Mouse (Mus musculus): ENCODE results near the gene Slc7a5. TPM values are rescaled to one million over a fixed set of nuclear protein-coding genes. Genes with fewer than 3 reads are reported as not detected.

The Slc7a5 gene
- polyA plus RNA-seq, 1 experiment from 2014 or later: 164 TPM

DNA sequence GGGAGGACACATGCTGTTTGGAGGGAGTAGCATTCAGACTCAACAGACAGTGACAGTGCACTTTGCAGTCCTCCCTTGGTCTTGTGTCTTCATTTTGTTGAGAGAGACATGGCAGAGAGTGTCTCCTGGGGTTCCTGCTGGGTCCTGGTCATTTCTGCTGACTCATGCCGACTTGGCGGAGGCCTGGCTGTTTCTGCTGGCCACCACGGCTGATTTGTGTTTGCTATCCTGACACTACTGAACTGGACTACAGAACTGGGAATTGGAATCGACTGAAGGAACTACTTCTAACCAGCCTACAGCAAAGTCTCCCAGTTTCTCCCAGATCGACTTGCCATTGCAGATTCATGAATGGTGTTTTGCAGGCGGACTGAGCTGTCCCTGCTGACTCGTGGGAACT lies 31.2 kb upstream of the Slc7a5 start:
- DNase-seq (ENCODE audit: low read depth, low spot score) (no peak), ATAC-seq (no peak)
- in situ Hi-C loops (cut with MboI; ENCODE audit: low pct_unique_long_range_greater_than_20kb): loop anchor here (25.0 kb wide), 1 partner anchor 226 kb away; no protein-coding TSS in a partner anchor
- CTCF ChIA-PET: interaction anchor here (1.7 kb wide), 1 partner anchor 89 kb away, joined by 4 read pairs; no protein-coding TSS in a partner anchor
- no peaks in the 10 kb centered on the region for H3K27me3 ChIP-seq
- POLR2A ChIA-PET: no interaction called here
- no peak for TF ChIP-seq CTCF (IDR thresholded peaks at IDR 0.05)

DNA sequence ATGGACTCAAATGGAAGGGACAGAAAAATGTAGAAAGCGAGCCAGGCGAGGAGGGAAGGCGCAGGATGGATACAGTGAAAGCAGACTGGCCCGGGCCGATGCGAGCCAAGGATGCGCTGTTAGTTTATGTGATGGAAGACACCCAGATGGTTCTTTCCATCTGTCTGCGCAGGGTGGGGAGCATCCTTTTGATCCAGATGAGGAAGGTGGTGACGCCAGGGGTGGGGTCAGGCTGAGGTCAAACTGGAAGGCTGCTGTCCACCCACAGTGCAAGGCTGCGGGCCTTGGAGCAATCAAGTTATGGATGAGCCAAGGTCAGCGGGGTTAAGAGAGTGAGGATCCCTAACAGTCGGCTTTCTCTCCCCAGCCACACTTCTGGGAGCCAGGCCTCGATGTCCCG lies 28.9 kb upstream of the Slc7a5 start:
- TF ChIP-seq CTCF (IDR thresholded peaks at IDR 0.05): no peak
- ATAC-seq (no peak), DNase-seq (ENCODE audit: low read depth, low spot score) (no peak)
- CTCF ChIA-PET: no interaction called here
- no peaks in the 10 kb centered on the region for H3K27me3 ChIP-seq
- POLR2A ChIA-PET: no interaction called here
- in situ Hi-C loops (cut with MboI; ENCODE audit: low pct_unique_long_range_greater_than_20kb): loop anchor here (25.0 kb wide), 1 partner anchor 224 kb away; no protein-coding TSS in a partner anchor

DNA sequence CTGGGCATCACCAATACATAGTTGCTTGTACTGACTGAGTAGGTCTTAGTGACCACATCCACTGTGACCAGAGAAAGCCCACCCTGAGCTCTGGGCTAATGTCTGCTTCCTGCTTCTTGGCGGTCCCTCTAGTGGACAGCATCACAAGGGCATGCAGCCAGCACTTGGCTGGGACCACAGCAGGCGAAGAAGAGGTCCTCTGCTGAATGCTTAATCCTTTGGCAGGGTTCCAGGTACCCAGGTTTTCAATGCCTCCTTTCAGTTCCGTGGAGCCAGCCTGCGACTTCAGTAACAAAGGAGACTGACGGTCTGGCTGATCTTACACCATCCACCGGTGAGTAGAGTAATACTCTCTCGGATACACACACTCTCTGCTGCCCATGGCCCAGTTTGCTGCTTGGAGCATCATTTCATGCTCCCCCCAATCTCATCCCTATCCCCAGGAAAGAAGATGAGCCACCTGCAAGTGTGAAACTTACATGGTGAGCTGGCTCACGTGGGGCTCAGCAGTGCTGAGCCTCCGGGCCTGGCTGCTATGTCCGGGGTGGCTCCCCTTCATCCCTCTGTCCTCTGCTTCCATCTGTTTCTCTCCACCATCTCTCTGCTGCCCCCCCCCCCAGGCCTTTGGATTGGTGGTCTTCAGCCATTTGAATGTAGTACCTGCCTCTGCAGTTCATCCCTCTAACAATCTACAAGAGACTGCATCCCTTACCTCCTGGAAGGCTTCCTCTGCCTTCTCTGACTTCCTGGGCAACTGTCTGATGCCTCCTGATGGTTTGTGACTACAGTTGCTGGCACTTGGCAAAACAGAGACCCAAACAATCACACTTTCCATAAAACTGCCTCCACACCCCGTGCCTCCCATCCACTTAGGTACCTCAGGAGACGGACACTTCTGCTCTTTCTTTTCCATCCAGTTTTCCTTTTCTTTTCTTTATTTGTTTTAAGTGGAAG lies 28.1 kb upstream of the Slc7a5 start:
- no peak for DNase-seq (ENCODE audit: low read depth, low spot score)
- ChIA-PET POLR2A (interaction anchor here (1.2 kb wide), 1 partner anchor 12 kb away, joined by 4 read pairs; no protein-coding TSS in a partner anchor), CTCF (interaction anchor here (0.9 to 2.5 kb wide), 7 partner anchors 8 to 85 kb away, joined by 3 to 12 read pairs (median 4); no protein-coding TSS in a partner anchor)
- ATAC-seq: peak; percentile 37
- in situ Hi-C loops (cut with MboI; ENCODE audit: low pct_unique_long_range_greater_than_20kb): loop anchor here (25.0 kb wide), 1 partner anchor 223 kb away; no protein-coding TSS in a partner anchor
- H3K27me3 ChIP-seq: no peaks in the 10 kb centered on the region
- no peak for TF ChIP-seq CTCF (IDR thresholded peaks at IDR 0.05)

DNA sequence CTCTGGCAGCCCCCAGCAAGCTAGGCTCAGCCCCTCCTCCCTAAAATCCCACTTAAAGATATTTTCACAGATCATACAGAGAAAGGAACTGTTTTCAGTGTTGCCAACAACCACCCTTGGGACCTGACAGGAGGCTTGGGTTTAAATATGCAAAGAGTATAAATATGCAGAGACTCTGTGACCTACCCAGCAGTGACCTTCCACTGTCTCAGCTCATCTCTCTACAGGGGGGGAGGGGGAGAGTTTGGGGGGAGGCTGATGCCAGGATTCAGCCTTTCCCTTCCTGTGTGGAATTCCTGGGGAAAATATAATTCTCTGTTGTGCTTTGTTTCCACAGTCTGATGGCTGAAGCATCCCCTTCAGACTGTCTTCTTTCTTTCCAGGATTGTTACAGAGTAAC lies 27.4 kb upstream of the Slc7a5 start:
- TF ChIP-seq CTCF (IDR thresholded peaks at IDR 0.05): no peak
- CTCF ChIA-PET: interaction anchor here (0.6 to 2.5 kb wide), 11 partner anchors 9 to 84 kb away, joined by 3 to 12 read pairs (median 4); no protein-coding TSS in a partner anchor
- DNase-seq (ENCODE audit: low read depth, low spot score): no peak
- in situ Hi-C loops (cut with MboI; ENCODE audit: low pct_unique_long_range_greater_than_20kb): loop anchor here (25.0 kb wide), 1 partner anchor 223 kb away; no protein-coding TSS in a partner anchor
- POLR2A ChIA-PET: interaction anchor here (0.6 to 1.2 kb wide), 2 partner anchors 13 to 1506 kb away, joined by 4 to 8 read pairs; no protein-coding TSS in a partner anchor
- ATAC-seq: no peak
- H3K27me3 ChIP-seq: no peaks in the 10 kb centered on the region

DNA sequence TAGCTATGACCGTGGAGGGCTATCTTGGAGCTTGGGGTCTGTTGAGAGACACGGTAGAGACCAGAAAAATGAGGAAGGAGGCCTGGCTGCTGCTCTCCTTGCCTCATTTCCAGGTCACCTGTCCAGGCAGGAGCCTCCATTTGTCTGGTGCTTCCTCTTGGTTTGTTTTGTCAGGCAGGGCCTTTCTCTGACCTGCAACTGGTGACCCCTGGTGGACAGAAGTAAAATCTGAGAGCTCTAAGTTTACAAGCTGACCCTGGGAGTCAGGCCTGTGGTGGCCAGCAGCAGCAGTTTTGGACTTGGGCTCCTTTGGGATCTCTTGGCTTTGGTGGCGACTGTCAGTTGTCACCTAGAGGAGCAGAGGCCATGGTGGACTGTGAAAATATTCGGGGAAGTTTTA lies 27.0 kb upstream of the Slc7a5 start:
- ATAC-seq: peak; percentile 55
- no peaks in the 10 kb centered on the region for H3K27me3 ChIP-seq
- peak; percentile 83 for TF ChIP-seq CTCF (IDR thresholded peaks at IDR 0.05)
- CTCF ChIA-PET: interaction anchor here (0.6 to 2.5 kb wide), 11 partner anchors 9 to 84 kb away, joined by 3 to 12 read pairs (median 4); no protein-coding TSS in a partner anchor
- POLR2A ChIA-PET: interaction anchor here (0.6 to 1.2 kb wide), 2 partner anchors 14 to 1506 kb away, joined by 4 to 8 read pairs; no protein-coding TSS in a partner anchor
- no peak for DNase-seq (ENCODE audit: low read depth, low spot score)
- in situ Hi-C loops (cut with MboI; ENCODE audit: low pct_unique_long_range_greater_than_20kb): loop anchor here (25.0 kb wide), 1 partner anchor 222 kb away; no protein-coding TSS in a partner anchor

DNA sequence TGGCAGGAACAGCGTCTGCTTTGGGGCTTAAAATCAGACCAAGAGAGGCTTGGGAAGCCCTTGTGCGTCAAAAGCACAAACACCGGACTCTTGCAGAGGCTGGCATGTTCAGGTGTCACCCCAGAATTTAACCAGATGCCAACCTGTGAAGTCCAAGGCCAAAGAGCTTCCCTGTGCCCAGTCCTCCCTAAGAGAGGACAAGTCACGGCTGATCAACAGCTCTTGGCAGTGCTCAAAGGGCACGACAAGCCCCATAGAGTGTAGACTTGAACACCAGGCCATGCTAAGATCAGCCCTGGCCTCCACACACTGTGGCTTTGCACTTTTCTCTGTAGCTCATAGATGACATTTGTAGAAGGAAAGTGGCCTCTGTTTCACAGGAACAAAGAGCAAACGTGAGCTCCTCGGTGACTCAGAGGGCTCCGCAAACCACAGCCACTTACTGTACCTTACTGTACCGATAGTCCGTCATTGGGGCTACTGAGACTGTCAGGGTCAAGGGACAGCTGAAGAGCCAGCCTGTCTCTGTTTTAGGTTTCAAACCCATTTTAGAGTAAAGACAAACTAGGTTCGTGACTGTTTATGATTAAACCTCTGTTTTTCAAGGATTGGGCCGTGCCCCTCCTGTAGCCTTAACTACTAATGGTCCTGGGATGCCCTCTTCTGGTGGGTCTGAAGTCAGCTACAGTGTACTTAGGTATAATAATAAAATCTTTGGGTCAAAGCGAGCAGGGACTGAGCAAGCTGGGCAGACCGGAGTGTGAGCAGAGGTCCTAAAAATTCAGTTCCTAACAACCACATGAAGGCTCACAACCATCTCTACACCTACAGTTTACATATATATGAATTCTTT lies 25.4 kb upstream of the Slc7a5 start:
- CTCF ChIA-PET: interaction anchor here (0.7 to 1.9 kb wide), 7 partner anchors 10 to 91 kb away, joined by 3 to 11 read pairs (median 3); no protein-coding TSS in a partner anchor
- DNase-seq (ENCODE audit: low read depth, low spot score) (no peak), ATAC-seq (no peak)
- H3K27me3 ChIP-seq: no peaks in the 10 kb centered on the region
- POLR2A ChIA-PET: no interaction called here
- TF ChIP-seq CTCF (IDR thresholded peaks at IDR 0.05): peak; percentile 58
- in situ Hi-C loops (cut with MboI; ENCODE audit: low pct_unique_long_range_greater_than_20kb): loop anchor here (25.0 kb wide), 1 partner anchor 221 kb away; no protein-coding TSS in a partner anchor

DNA sequence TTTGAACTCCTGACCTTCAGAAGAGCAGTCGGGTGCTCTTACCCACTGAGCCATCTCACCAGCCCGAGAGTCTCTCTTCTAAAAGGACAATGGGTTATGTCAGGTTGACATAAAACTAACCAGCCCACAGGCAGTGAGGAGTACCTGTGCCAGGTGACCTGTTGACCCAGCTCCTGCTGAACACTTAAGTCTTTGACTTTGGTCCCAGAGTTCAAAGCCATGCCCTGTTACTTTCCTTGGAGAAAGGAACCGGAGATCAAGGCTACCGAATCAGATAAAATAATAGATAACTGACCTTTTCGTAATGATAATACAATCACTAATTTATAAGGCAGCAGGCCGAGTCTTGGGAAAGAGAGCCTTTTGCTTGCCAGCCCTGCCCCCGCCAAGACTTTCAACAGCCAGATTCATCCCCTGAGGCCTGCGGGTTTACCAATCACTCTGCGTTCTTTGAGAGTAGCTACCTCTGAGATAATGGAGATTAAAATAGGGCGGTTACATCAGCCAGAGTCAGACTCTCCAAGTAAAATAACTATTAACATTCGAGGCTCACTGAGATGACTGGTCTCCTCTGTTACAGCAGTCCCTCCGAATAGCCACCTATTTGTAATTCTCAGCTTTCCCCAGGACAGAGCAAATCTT lies 24.7 kb upstream of the Slc7a5 start:
- ATAC-seq: no peak
- CTCF ChIA-PET: interaction anchor here (0.7 to 1.9 kb wide), 7 partner anchors 9 to 91 kb away, joined by 3 to 11 read pairs (median 3); no protein-coding TSS in a partner anchor
- no peak for TF ChIP-seq CTCF (IDR thresholded peaks at IDR 0.05)
- in situ Hi-C loops (cut with MboI; ENCODE audit: low pct_unique_long_range_greater_than_20kb): loop anchor here (25.0 kb wide), 1 partner anchor 220 kb away; no protein-coding TSS in a partner anchor
- H3K27me3 ChIP-seq: no peaks in the 10 kb centered on the region
- POLR2A ChIA-PET: no interaction called here
- no peak for DNase-seq (ENCODE audit: low read depth, low spot score)

DNA sequence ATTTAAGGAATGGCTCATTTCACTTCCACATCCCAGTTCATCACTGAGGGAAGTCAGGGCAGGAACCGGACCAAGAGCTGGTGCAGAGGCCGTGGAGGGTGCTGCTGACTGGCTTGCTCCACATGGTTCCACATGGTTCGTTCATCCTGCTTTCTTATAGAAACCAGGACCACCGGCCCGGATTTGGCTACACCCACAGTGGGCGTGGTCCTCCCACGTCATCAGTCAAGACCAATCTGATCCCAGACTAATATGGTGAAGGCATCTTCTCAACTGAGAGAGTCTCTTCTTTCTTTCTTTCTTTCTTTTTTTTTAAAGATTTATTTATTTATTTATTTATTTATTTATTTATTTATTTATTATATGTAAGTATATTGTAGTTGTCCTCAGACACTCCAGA lies 24.1 kb upstream of the Slc7a5 start:
- no peak for ATAC-seq
- H3K27me3 ChIP-seq: no peaks in the 10 kb centered on the region
- in situ Hi-C loops (cut with MboI; ENCODE audit: low pct_unique_long_range_greater_than_20kb): loop anchor here (25.0 kb wide), 1 partner anchor 219 kb away; no protein-coding TSS in a partner anchor
- ChIA-PET CTCF (no interaction called here), POLR2A (no interaction called here)
- TF ChIP-seq CTCF (IDR thresholded peaks at IDR 0.05): no peak
- no peak for DNase-seq (ENCODE audit: low read depth, low spot score)

DNA sequence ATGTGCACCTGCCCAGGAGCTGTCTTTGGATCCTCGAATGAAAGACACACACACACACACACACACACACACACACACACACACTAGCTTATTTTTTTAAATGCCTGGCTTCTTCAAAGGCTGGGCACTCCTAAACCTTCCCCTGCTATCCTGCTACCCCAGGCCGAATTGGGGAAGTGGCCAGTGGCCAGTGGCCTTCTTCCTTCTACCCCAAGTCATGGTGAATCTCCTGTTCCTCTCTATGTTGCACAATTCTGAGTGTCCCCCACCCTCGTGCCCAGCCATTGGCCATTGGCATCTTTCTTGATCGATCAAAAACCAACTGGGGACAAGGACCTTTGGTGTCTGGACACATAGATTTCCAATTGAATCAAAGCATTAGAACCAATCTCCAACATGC lies 22.6 kb upstream of the Slc7a5 start:
- no peak for TF ChIP-seq CTCF (IDR thresholded peaks at IDR 0.05)
- DNase-seq (ENCODE audit: low read depth, low spot score): no peak
- CTCF ChIA-PET: interaction anchor here (1.4 kb wide), 1 partner anchor 20 kb away, joined by 3 read pairs; no protein-coding TSS in a partner anchor
- in situ Hi-C loops (cut with MboI; ENCODE audit: low pct_unique_long_range_greater_than_20kb): loop anchor here (25.0 kb wide), 1 partner anchor 218 kb away; no protein-coding TSS in a partner anchor
- H3K27me3 ChIP-seq: no peaks in the 10 kb centered on the region
- POLR2A ChIA-PET: interaction anchor here (1.2 kb wide), 1 partner anchor 79 kb away, joined by 4 read pairs; no protein-coding TSS in a partner anchor
- ATAC-seq: no peak
